10 mouse cellular contexts compared by ENCODE assay signal in the genomic region with DNA sequence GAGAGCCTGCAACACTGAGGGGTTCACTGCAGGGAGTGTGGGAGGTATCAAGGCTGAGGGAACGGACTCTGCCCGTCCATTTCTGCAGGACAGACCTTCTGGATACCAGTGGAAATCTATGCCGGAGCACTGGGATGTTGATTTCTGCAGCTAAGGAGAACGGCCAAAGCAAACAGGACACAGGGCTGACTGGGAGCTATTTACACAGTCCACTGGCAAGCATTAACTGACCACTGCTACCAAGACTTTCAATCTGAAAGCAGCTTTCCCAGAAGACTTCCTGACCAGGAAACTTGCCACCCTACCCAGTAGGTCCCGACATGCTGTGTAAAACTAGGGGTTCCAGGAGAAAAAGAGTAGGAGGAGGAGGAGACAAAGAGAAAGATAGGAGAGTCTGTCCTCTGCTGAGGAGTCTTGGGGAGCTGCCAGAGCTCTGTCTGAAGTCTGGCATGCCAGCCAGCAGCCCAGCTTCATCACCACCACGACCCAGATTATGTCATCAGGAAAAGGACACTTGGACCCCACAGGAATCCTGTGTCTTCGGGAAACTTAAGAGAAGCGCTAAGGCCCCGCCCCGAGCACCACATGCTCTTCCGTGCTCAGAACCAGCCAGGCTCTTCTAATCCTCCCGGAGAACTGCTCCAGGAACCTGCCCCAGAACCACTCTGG. TPM values are rescaled to one million over a fixed set of nuclear protein-coding genes. Genes with fewer than 3 reads are reported as not detected.
DNase-seq lines count a peak whose midpoint lies in the region; ATAC-seq and TF ChIP-seq lines count a peak whose summit lies in the region.
"Had no signal": no experiment of that assay in that cellular context is flagged by ENCODE, and none has a peak within 500 bp of the region (broad histone marks: within the 10 kb centered on the region; RNA-seq: fewer than 3 reads in every experiment).

No protein-coding gene starts in this region.

- no peak overlapping the region for H3K4me3 ChIP-seq in forebrain, postnatal 0 days (ENCODE audit: low read depth, low read length)
- H3K4me3 ChIP-seq in forebrain, embryonic 16.5 days (replicated peaks; ENCODE audit: low read length): no peak overlapping the region
- no peak overlapping the region for H3K4me3 ChIP-seq in lung, embryonic 15.5 days
- no peak overlapping the region for H3K4me3 ChIP-seq in lung, adult 2 months (replicated peaks; ENCODE audit: extremely low read depth, low read depth, low read length)
- H3K4me3 ChIP-seq in heart, postnatal 0 days (ENCODE audit: low read depth, low read length): no peak overlapping the region; the same call in 1 of the 2 replicates
- H3K4me3 ChIP-seq in myocyte: no peak overlapping the region
- H3K4me3 ChIP-seq: left cerebral cortex, adult 2 months had no signal

- no peak for TF ChIP-seq POLR2A in lung, adult 2 months (IDR thresholded peaks at IDR 0.05; ENCODE audit: borderline replicate concordance, extremely low read depth, low read depth, low read length)
- no peak for TF ChIP-seq POLR2A in myocyte (IDR thresholded peaks at IDR 0.05; ENCODE audit: insufficient read length, low read depth)

- no peaks in the 10 kb centered on the region for H3K4me1 ChIP-seq in forebrain, postnatal 0 days (ENCODE audit: insufficient read depth)
- H3K4me1 ChIP-seq in forebrain, embryonic 16.5 days (replicated peaks; ENCODE audit: control insufficient read depth, insufficient read depth, low read length): peaks cover 4% of the 10 kb centered on the region; the same call in 1 of the 2 replicates
- peaks cover 13% of the 10 kb centered on the region for H3K4me1 ChIP-seq in lung, embryonic 15.5 days
- 0 out of 2 replicates have a peak, but pooled peaks cover 2% of the 10 kb centered on the region for H3K4me1 ChIP-seq in lung, adult 2 months (ENCODE audit: control insufficient read depth, insufficient read depth, low read length)
- H3K4me1 ChIP-seq in heart, postnatal 0 days (ENCODE audit: control insufficient read depth, insufficient read depth): no peaks in the 10 kb centered on the region

- TF ChIP-seq CTCF in forebrain, postnatal 0 days (IDR thresholded peaks at IDR 0.05; ENCODE audit: low read depth): no peak
- no peak for TF ChIP-seq CTCF in lung, adult 2 months (IDR thresholded peaks at IDR 0.05; ENCODE audit: insufficient read depth, low read length)
- no peak for TF ChIP-seq CTCF in heart, postnatal 0 days (IDR thresholded peaks at IDR 0.05; ENCODE audit: low read depth)

- peak overlapping the region; percentile 21; the same call in 1 of the 2 replicates for H3K27ac ChIP-seq in forebrain, postnatal 0 days (ENCODE audit: low read depth, low read length)
- no peak overlapping the region for H3K27ac ChIP-seq in forebrain, embryonic 16.5 days (ENCODE audit: low read length)
- 0 out of 2 replicates have a peak overlapping the region, but pooled peaks have one; percentile 18 for H3K27ac ChIP-seq in lung, embryonic 15.5 days
- H3K27ac ChIP-seq in heart, postnatal 0 days (ENCODE audit: low read depth): peak overlapping the region; percentile 52
- H3K27ac ChIP-seq: left cerebral cortex, adult 2 months had no signal

- H3K4me2 ChIP-seq in forebrain, postnatal 0 days (ENCODE audit: low read depth): no peak overlapping the region
- H3K4me2 ChIP-seq in forebrain, embryonic 16.5 days (ENCODE audit: low read length): no peak overlapping the region
- peak overlapping the region; percentile 30 for H3K4me2 ChIP-seq in lung, embryonic 15.5 days
- H3K4me2 ChIP-seq in heart, postnatal 0 days (ENCODE audit: low read depth, low read length): peak overlapping the region; percentile 37
- H3K4me2 ChIP-seq in myocyte (ENCODE audit: low read depth): peak overlapping the region; percentile 16

- H3K79me2 ChIP-seq in myocyte (ENCODE audit: control insufficient read depth, insufficient read depth): no peaks in the 10 kb centered on the region

- no peak for ATAC-seq in forebrain, postnatal 0 days
- no peak for ATAC-seq in forebrain, embryonic 16.5 days
- ATAC-seq in lung, embryonic 15.5 days (ENCODE audit: borderline replicate concordance, extremely low read depth, low FRiP score, low TSS enrichment): peak; percentile 25; the same call in 1 of the 2 replicates
- ATAC-seq in heart, postnatal 0 days (ENCODE audit: insufficient read depth, low read depth): peak; percentile 22; the same call in 1 of the 2 replicates
- no peak for ATAC-seq in activated CD4-positive, CD25-positive, alpha-beta regulatory T cell, adult 4 months
- no peak for ATAC-seq in megakaryocyte-erythroid progenitor cell, adult 5-6 weeks (replicated peaks; ENCODE audit: low FRiP score, low TSS enrichment, poor library complexity, severe bottlenecking)

- no peak overlapping the region for H3K9ac ChIP-seq in forebrain, postnatal 0 days
- H3K9ac ChIP-seq in forebrain, embryonic 16.5 days (replicated peaks; ENCODE audit: low read depth, low read length): no peak overlapping the region
- peak overlapping the region; percentile 17; the same call in 1 of the 2 replicates for H3K9ac ChIP-seq in lung, embryonic 15.5 days
- no peak overlapping the region for H3K9ac ChIP-seq in heart, postnatal 0 days (replicated peaks; ENCODE audit: low read depth, low read length)

- TF ChIP-seq EP300 in heart, postnatal 0 days (IDR thresholded peaks at IDR 0.05; ENCODE audit: low read depth): no peak

- H3ac ChIP-seq in myocyte (ENCODE audit: control insufficient read depth, insufficient read length): no peak overlapping the region

- H3K27me3 ChIP-seq in forebrain, postnatal 0 days (ENCODE audit: insufficient read depth, low read length): no peaks in the 10 kb centered on the region
- no peaks in the 10 kb centered on the region for H3K27me3 ChIP-seq in forebrain, embryonic 16.5 days (replicated peaks; ENCODE audit: control insufficient read depth, insufficient read depth, low read length)
- H3K27me3 ChIP-seq in lung, embryonic 15.5 days: no peaks in the 10 kb centered on the region
- H3K27me3 ChIP-seq in heart, postnatal 0 days (ENCODE audit: control insufficient read depth, insufficient read depth, low read length): peaks cover 63% of the 10 kb centered on the region
- H3K27me3 ChIP-seq in myocyte (ENCODE audit: control insufficient read depth, insufficient read depth, insufficient read length): no peaks in the 10 kb centered on the region
- H3K27me3 ChIP-seq: CH12.LX had no signal

- no peak for DNase-seq in forebrain, postnatal 0 days
- no peak for DNase-seq in lung, adult 2 months
- peak; percentile 39 for DNase-seq in heart, postnatal 0 days (ENCODE audit: low spot score)

- WGBS in forebrain, postnatal 0 days: 55% methylated on average over 12 of the region's 12 CpGs
- WGBS in forebrain, embryonic 16.5 days: 57% methylated on average over 12 of the region's 12 CpGs
- 28% methylated on average over 12 of the region's 12 CpGs for WGBS in lung, embryonic 15.5 days
- 25% methylated on average over 12 of the region's 12 CpGs for WGBS in lung, adult 2 months
- 36% methylated on average over 12 of the region's 12 CpGs for WGBS in heart, postnatal 0 days

- no peaks in the 10 kb centered on the region for H3K36me3 ChIP-seq in forebrain, postnatal 0 days (ENCODE audit: insufficient read depth)
- H3K36me3 ChIP-seq in forebrain, embryonic 16.5 days (ENCODE audit: control insufficient read depth, insufficient read depth): no peaks in the 10 kb centered on the region
- no peaks in the 10 kb centered on the region for H3K36me3 ChIP-seq in lung, embryonic 15.5 days
- H3K36me3 ChIP-seq in heart, postnatal 0 days (replicated peaks; ENCODE audit: control insufficient read depth, insufficient read depth, low read length): no peaks in the 10 kb centered on the region
- no peaks in the 10 kb centered on the region for H3K36me3 ChIP-seq in myocyte (ENCODE audit: control insufficient read depth, insufficient read depth)

- H3K9me3 ChIP-seq in forebrain, postnatal 0 days (ENCODE audit: low read length): no peaks in the 10 kb centered on the region
- H3K9me3 ChIP-seq in forebrain, embryonic 16.5 days (ENCODE audit: control insufficient read depth, low read length): no peaks in the 10 kb centered on the region
- H3K9me3 ChIP-seq in lung, embryonic 15.5 days: no peaks in the 10 kb centered on the region
- no peaks in the 10 kb centered on the region for H3K9me3 ChIP-seq in heart, postnatal 0 days (replicated peaks; ENCODE audit: control insufficient read depth, low read length)

RNA-seq across cellular contexts. Expression of a gene that starts 2.2 kb away (rescaled TPM):
- total RNA-seq in forebrain, postnatal 0 days (2014; rRNA removed): 5.9 and 11.2 TPM in 2 replicates
- 5.3 and 7.6 TPM in 2 replicates for polyA plus RNA-seq in forebrain, postnatal 0 days (2015; fragmentation: Nextera tagmentation; extraction: Ambion mirVana)
- polyA plus RNA-seq in forebrain, embryonic 16.5 days (2015; fragmentation: Nextera tagmentation; extraction: Ambion mirVana): 0.24 and 0.48 TPM in 2 replicates
- 0.10 TPM in 1 of 2 replicates, not detected in the other for polyA plus RNA-seq in lung, embryonic 15.5 days (2015; fragmentation: Nextera tagmentation; extraction: Ambion mirVana)
- polyA plus RNA-seq in lung, adult 2 months (2012; rRNA removed): 0.95 and 2.0 TPM in 2 replicates
- not detected in 2 replicates for total RNA-seq in heart, postnatal 0 days (2014; rRNA removed; ENCODE audit: low replicate concordance)
- polyA plus RNA-seq in heart, postnatal 0 days (2015; fragmentation: Nextera tagmentation; extraction: Ambion mirVana): not detected in 2 replicates
- 0.07 TPM for polyA plus RNA-seq in myocyte (2012; fragmentation: generic; extraction: Trizol)
- polyA plus RNA-seq in activated CD4-positive, CD25-positive, alpha-beta regulatory T cell, adult 4 months (2017; shearing (Covaris generic)): not detected
- not detected in 2 replicates for total RNA-seq in megakaryocyte-erythroid progenitor cell, adult 5-6 weeks (2014; fragmentation: Nextera tagmentation)
- total RNA-seq in megakaryocyte-erythroid progenitor cell, adult 5-6 weeks (2017): not detected in 2 replicates
- total RNA-seq: CH12.LX had no signal

RNA-seq across cellular contexts. Expression of a gene that starts 23.1 kb away (rescaled TPM):
- 315 and 344 TPM in 2 replicates for total RNA-seq in forebrain, postnatal 0 days (2014; rRNA removed)
- polyA plus RNA-seq in forebrain, postnatal 0 days (2015; fragmentation: Nextera tagmentation; extraction: Ambion mirVana): 428 and 457 TPM in 2 replicates
- 323 and 336 TPM in 2 replicates for polyA plus RNA-seq in forebrain, embryonic 16.5 days (2015; fragmentation: Nextera tagmentation; extraction: Ambion mirVana)
- polyA plus RNA-seq in lung, embryonic 15.5 days (2015; fragmentation: Nextera tagmentation; extraction: Ambion mirVana): 42.7 and 47.0 TPM in 2 replicates
- 66.5 and 84.7 TPM in 2 replicates for polyA plus RNA-seq in lung, adult 2 months (2012; rRNA removed)
- total RNA-seq in heart, postnatal 0 days (2014; rRNA removed; ENCODE audit: low replicate concordance): 40.1 and 43.4 TPM in 2 replicates
- polyA plus RNA-seq in heart, postnatal 0 days (2015; fragmentation: Nextera tagmentation; extraction: Ambion mirVana): 31.9 and 35.3 TPM in 2 replicates
- 61.2 TPM for polyA plus RNA-seq in myocyte (2012; fragmentation: generic; extraction: Trizol)
- 10 to 100 TPM; 10.3 to 10.6 TPM for polyA plus RNA-seq in activated CD4-positive, CD25-positive, alpha-beta regulatory T cell, adult 4 months (2017; shearing (Covaris generic))
- total RNA-seq in megakaryocyte-erythroid progenitor cell, adult 5-6 weeks (2014; fragmentation: Nextera tagmentation): 23.8 and 38.4 TPM in 2 replicates
- total RNA-seq in megakaryocyte-erythroid progenitor cell, adult 5-6 weeks (2017): 7.9 and 14.8 TPM in 2 replicates

RNA-seq across cellular contexts. Expression of a gene that starts 37.2 kb away (rescaled TPM):
- 0.10 and 0.31 TPM in 2 replicates for total RNA-seq in forebrain, postnatal 0 days (2014; rRNA removed)
- 0.12 and 0.15 TPM in 2 replicates for polyA plus RNA-seq in forebrain, postnatal 0 days (2015; fragmentation: Nextera tagmentation; extraction: Ambion mirVana)
- polyA plus RNA-seq in forebrain, embryonic 16.5 days (2015; fragmentation: Nextera tagmentation; extraction: Ambion mirVana): 0.24 and 0.27 TPM in 2 replicates
- polyA plus RNA-seq in lung, embryonic 15.5 days (2015; fragmentation: Nextera tagmentation; extraction: Ambion mirVana): 2.9 and 5.8 TPM in 2 replicates
- 6.9 and 7.3 TPM in 2 replicates for polyA plus RNA-seq in lung, adult 2 months (2012; rRNA removed)
- total RNA-seq in heart, postnatal 0 days (2014; rRNA removed; ENCODE audit: low replicate concordance): 2.1 and 3.9 TPM in 2 replicates
- 0.22 and 0.30 TPM in 2 replicates for polyA plus RNA-seq in heart, postnatal 0 days (2015; fragmentation: Nextera tagmentation; extraction: Ambion mirVana)
- 0.26 TPM for polyA plus RNA-seq in myocyte (2012; fragmentation: generic; extraction: Trizol)
- 100 to 1,000 TPM; 155 to 193 TPM for polyA plus RNA-seq in activated CD4-positive, CD25-positive, alpha-beta regulatory T cell, adult 4 months (2017; shearing (Covaris generic))
- 108 and 110 TPM in 2 replicates for total RNA-seq in megakaryocyte-erythroid progenitor cell, adult 5-6 weeks (2014; fragmentation: Nextera tagmentation)
- total RNA-seq in megakaryocyte-erythroid progenitor cell, adult 5-6 weeks (2017): 68.5 and 93.7 TPM in 2 replicates

Comparison
In these comparisons a context has a peak if more than half of its experiments do, and no peak if none do; other contexts are left out.
1. ATAC-seq: peak in lung, embryonic 15.5 days (single experiment) and heart, postnatal 0 days (single experiment); none in forebrain, postnatal 0 days (single experiment), forebrain, embryonic 16.5 days (single experiment), activated CD4-positive, CD25-positive, alpha-beta regulatory T cell, adult 4 months (single experiment) and megakaryocyte-erythroid progenitor cell, adult 5-6 weeks (single experiment).
2. H3K4me2 ChIP-seq: peak in lung, embryonic 15.5 days (single experiment), heart, postnatal 0 days (single experiment) and myocyte (single experiment); none in forebrain, postnatal 0 days (single experiment) and forebrain, embryonic 16.5 days (single experiment).
3. RNA of a gene that starts 37.2 kb away (polyA plus RNA-seq): 155 to 193 TPM in activated CD4-positive, CD25-positive, alpha-beta regulatory T cell, adult 4 months; 6.9 to 7.3 TPM in lung, adult 2 months, 2.9 to 5.8 TPM in lung, embryonic 15.5 days, 0.22 to 0.30 TPM in heart, postnatal 0 days, 0.24 to 0.27 TPM in forebrain, embryonic 16.5 days, 0.26 TPM in myocyte (single experiment) and 0.12 to 0.15 TPM in forebrain, postnatal 0 days; every median in the first group is over 10 times any median in the second.